Mouse (Mus musculus): Measurements from ENCODE around the gene Ugt1a9. TPM values are rescaled to one million over a fixed set of nuclear protein-coding genes. Genes with fewer than 3 reads are reported as not detected.
"Not testable (repeated sequence)": the region's sequence is repeated elsewhere in the genome, so short reads cannot be mapped to it uniquely, and the experiment has no call there.

Ugt1a9 gene
- total RNA-seq, 2 experiments from 2014 or later, result not detected

DNA sequence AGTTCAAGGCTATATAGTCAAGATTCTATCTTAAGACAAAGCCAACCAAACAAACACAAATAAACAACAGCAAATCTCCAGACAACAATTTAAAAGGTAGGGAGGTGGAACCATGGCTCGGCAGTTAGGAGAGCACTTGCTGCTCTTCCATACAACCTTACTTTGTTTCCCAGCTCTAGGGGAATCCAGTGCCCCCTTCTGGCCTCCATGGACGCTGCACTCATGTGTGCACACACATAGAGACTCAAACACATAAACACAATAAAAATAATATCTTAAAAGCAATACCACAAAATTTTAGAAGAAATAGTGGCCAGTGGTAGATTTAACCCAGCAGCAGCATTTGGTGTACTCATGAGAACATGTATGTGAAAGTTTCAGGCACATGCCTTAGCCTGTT is 146.5 kb downstream of the Ugt1a9 start:
- no peak for DNase-seq (ENCODE audit: extremely low spot score in 1 of 2, low spot score in 1 of 2)

- DNase-seq (ENCODE audit: extremely low spot score in 1 of 2, low spot score in 1 of 2), result no peak
Observed at GRCm38 (mm10) chr1:88217576-88217975, 147.0 kb downstream of the Ugt1a9 start.

GRCm38 (mm10) chr1:88218051-88218450 is 147.5 kb downstream of the Ugt1a9 start:
- DNase-seq (ENCODE audit: extremely low spot score in 1 of 2, low spot score in 1 of 2), result no peak

GRCm38 (mm10) chr1:88218591-88218990 is 148.0 kb downstream of the Ugt1a9 start:
- no peak for DNase-seq (ENCODE audit: extremely low spot score in 1 of 2, low spot score in 1 of 2)

DNA sequence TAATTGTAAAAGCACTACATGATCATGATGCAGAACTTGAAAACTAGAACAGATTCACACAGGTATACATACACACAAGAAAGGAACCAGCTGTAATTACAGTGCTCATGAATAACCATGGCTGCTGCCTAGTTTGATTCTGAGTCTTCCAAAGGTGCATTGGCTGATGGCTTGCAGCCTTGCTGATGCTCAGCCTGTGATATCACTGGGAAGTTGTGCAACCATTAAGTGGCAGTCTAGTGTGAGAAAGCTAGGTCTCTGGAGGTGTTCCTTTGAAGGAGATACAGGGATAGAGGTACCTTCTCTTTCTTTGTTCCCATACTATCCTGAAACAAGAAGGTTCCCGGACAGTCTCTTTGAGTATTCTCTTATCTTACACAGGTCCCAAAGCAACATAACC is 148.5 kb downstream of the Ugt1a9 start:
- no peak for DNase-seq (ENCODE audit: extremely low spot score in 1 of 2, low spot score in 1 of 2)

DNA sequence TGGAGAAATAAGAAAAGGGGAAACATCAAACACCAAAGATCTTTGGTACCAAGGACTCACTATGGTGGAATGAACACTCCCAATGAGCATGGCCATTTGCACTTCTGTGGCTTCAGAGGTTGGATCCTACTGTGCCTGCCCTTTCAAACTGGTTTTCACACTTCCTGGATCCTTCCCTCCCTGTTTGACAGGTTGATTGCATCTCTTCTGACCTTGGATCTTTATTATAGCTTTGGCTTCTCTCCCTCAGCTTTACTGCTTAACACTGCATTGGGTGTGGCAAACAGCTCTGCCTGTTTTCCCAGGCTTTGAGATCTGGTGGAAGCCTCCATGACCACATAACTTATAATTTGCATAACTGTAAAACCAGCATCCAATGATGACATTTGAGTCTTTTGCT is 149.7 kb downstream of the Ugt1a9 start:
- no peak for DNase-seq (ENCODE audit: extremely low spot score in 1 of 2, low spot score in 1 of 2)

DNA sequence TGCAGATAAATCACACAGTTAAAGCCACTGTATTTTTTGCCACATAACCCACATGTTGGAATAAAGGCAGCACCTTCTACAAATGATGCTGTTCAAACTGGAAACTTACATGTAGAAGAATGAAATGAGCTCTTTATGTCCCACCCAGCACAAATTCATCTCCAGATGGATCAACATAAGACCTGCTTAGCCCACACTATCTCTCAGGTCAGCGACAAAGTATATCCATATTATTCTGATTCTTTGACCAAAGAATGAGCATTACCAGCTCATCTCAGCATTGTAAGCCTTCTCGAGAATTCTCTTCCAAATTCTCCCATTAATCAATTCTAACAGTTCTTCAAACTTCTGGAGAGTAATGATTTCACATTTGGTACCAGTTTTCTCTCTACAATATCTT is 151.6 kb downstream of the Ugt1a9 start:
- no peak for DNase-seq (ENCODE audit: extremely low spot score in 1 of 2, low spot score in 1 of 2)

GRCm38 (mm10) chr1:88223011-88223515 is 152.5 kb downstream of the Ugt1a9 start:
- not testable (repeated sequence) for DNase-seq (ENCODE audit: extremely low spot score in 1 of 2, low spot score in 1 of 2)

DNA sequence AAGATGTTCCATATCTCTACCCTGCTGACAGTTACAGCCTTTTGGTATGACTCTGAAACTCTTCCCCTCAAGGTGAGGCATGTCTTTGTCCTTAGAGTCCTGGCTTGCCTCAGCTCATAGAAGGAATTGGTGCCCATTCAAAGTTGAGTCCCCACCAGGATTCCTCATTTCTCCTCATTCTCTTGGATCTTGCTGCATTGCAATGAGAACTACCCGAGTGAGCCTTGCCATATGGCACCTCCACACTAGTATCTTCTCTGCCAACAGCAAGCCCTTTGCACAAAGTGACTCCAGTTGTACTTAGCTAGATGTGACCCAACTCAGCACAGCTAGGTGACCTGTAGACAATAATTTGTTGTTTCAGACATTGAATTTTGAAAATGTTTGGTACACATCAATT is 153.0 kb downstream of the Ugt1a9 start:
- no peak for DNase-seq (ENCODE audit: extremely low spot score in 1 of 2, low spot score in 1 of 2)

DNA sequence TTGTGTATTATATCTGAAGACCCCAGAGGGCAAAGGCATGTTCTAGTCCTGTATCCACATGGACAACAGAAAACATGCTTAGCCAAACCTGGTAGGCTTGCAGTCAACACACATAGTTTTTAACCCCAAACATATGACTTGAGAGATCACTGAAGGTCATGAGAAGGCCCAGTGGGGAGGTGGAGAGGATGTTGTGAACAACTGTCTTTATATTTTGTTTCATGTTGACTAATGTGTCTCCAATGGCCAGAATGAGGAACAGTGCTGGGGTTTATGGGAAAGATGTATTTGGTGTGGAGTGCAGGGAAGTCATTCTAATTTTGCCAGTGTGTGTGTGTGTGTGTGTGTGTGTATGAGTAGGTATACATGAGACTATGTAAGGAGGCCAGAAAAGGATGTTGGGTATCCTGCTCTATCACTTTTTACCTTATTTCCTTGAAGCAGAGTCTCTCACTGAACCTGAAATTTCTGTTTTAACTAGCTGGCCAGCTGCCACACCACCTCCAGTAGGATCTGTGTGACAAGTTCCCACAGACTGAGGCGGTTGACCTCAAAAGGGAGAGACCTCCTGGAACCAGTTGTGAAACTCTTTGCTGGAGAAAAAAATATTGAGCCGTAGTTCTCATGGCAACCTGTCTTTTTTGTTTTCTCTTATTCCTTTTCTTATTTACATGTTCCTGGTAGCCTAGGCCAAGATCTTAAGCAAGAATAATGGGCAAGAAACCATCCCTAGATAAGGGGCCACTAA is 153.6 kb downstream of the Ugt1a9 start:
- DNase-seq (ENCODE audit: extremely low spot score in 1 of 2, low spot score in 1 of 2), result no peak

GRCm38 (mm10) chr1:88225301-88225700 is 154.7 kb downstream of the Ugt1a9 start:
- DNase-seq (ENCODE audit: extremely low spot score in 1 of 2, low spot score in 1 of 2), result not testable (repeated sequence)

DNA sequence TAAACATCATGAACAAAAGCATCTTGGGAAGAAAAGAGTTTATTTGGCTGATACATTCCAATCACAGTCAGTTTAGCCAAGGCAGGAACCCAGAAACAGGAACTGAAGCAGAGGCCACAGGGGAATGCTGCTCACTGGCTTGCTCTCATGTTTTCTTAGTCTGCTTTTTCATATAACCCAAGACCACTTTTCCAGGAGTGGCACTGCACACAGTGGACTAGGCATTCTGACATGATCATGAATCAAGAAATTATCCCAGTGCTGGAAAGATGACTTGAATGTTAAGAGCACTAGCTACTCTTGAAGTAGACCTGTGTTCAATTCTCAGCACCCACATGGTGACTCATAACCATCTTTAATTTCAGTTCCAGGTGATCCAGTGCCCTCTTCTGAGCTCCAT is 155.1 kb downstream of the Ugt1a9 start:
- DNase-seq (ENCODE audit: extremely low spot score in 1 of 2, low spot score in 1 of 2), result no peak

DNA sequence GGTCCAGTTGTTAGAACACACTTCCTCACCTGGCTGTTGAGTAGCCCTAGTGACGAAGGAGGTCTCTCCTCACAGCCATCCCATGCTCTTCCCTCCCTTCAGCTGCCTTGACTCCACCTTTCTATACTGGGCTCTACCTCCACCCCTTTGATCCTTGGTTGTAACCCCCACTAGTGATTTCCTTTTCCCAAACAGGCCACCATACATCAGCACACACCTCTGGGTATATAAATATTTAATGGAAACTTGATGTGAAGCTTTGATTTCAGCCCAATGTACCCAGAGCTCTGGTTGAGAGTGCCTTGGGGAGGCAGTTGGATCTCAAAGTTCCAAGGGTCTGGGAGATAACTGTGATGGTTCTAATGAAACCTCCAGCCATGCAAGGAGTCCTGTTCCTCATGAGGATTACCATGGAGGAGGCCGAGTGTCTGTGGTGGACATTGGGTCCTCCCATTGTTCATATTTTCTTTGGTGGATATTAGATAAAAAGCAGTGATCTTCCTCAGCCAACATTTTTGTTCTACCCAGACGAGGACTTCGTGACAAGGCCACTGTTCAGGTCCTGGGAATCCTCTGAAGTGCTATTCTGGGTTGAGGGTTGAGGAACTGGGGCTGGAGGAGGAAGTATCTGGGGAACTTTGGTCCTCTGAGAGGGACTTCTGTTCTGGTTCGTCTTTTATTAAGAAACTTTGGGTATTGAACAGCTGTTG is 156.2 kb downstream of the Ugt1a9 start, which contains the start of gene Mroh2a:
TSS of gene Mroh2a (plus strand) at position 317 of the 710 bp plus-strand sequence.
- DNase-seq (ENCODE audit: extremely low spot score in 1 of 2, low spot score in 1 of 2), result no peak

DNA sequence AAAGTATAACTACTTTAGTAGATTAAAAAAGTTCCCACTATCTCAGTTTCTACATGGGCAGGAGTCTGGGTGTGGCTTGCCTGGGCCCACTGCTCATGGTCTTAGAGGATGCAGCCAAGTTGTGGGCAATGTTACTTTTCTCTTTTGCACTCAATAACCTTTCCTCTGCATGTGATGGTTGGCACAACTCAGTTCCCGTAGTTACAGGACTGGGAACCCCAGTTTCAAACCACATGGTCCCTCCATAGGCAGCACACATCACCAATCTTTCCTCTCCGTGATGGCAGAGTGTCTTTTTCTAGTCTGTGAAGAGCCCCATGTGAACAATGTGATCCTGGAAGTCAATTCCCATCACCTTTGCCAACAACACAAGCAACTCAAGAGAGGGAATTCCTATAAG is 156.9 kb downstream of the Ugt1a9 start:
- no peak for DNase-seq (ENCODE audit: extremely low spot score in 1 of 2, low spot score in 1 of 2)

DNA sequence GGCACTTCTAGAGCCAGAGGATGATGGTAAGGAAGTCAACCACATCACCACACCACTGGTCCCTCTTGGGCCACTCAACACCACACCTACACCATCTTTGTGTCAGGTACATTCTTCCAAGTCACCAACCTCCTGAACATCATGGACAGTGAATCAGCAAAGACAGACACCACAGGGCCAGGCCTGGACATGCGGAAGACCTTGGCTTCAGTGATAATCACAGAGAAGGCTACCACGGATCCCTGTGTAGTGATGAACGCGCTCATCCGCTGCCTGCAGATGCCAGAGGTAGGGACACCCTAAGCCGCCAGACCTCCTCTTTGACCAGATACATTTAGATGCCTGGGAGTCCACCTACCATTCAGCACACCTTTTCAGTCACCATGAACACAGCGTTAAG is 157.5 kb downstream of the Ugt1a9 start:
- DNase-seq (ENCODE audit: extremely low spot score in 1 of 2, low spot score in 1 of 2), result no peak

DNA sequence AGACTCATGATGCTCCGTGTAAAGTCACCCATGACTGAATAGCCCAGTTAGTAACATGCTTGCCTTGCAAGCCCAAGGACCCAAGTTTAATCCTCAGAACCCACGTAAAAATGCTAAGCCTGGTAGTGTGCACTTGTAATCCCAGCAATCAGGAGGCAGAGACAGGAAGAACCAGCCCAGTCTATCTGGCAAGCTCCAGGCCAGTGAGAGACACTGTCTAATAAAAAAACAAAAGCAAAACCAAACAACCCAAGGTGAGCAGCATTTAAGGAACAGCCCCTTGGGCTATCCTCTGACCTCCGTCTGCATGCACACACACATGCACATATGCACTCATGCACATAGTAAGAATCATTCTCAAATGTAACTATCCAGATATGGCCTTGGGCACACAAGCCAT is 159.0 kb downstream of the Ugt1a9 start:
- DNase-seq (ENCODE audit: extremely low spot score in 1 of 2, low spot score in 1 of 2), result no peak

- DNase-seq (ENCODE audit: extremely low spot score in 1 of 2, low spot score in 1 of 2), result no peak
Observed at GRCm38 (mm10) chr1:88229986-88230385, 159.4 kb downstream of the Ugt1a9 start.

- DNase-seq (ENCODE audit: extremely low spot score in 1 of 2, low spot score in 1 of 2), result no peak
Observed at GRCm38 (mm10) chr1:88230421-88230820, 159.8 kb downstream of the Ugt1a9 start.

GRCm38 (mm10) chr1:88230981-88231802 is 160.6 kb downstream of the Ugt1a9 start:
- DNase-seq (ENCODE audit: extremely low spot score in 1 of 2, low spot score in 1 of 2), result no peak

DNA sequence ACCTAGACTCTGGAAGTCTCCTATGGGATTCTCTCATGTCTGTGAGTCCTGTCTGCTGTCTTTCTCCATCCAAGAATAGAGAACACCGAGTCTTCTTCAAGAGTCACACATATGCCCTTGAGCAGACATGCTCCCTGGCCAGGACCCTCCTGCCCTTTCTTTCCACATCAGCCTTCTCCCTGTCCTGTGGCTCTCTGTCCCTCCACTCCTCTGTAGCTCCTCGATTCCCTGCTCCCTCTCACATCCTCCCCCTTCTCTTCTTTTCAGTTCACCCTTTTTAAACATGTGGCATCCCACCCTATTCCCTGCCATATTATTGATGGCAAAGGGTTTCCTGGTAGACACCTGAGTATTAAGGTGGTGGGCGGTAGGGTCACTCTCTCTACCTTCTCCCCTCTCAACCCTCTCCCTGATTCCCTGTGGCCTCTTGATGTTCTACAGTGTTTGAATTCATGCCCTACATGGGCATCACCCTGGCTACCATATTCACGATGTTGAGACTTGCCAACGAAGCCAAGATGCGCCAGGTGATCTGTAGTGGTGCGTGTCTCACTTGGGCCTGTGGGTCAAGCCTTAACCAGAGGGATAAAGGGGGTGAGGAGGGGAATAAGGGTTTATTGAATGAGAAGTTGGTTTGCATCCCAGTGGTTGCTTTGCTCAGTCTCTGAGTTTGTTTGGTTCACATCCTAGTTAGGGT is 161.4 kb downstream of the Ugt1a9 start:
- no peak for DNase-seq (ENCODE audit: extremely low spot score in 1 of 2, low spot score in 1 of 2)

Data from layer of hippocampus, postnatal 25 days (tissue).